Mouse (Mus musculus): ENCODE data around the gene Kiss1r.

Gene Kiss1r

DNA sequence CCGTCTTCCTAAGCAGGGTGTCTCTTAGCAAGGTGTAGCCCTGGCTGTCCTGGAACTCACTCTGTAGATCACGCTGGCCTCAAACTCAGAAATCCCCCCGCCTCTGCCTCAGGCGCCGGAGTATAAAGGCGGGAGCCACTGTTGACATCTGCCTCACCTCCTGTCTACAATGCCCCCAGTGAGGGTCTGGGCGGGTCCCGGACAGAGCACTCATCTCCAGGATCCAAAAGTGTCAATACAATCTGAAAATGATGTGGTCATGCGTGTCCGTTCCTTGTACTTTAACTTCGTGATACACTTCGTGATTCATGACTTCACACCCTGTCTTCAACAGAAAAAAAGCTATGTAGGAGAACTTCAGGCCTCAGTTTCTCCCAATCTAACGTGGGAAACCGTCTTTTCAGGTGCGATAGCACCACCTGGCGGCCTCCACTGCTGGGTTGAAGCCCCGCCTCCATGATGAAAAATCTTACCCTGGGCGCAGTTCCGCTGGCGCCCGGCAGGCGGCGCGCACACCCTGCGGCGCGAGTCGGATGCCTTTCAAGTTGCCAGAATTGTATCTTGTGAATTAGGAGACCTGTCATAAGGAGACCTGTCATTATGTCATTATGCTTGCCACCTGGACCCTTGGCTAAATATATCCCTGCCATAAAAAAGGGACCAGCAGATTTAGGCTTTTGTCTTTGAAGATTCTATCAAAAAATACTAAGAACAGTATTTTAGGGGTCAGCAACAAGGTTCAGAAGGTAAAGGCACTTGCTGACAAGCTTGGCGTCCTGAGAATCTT, 8.4 kb downstream of the Kiss1r start:
- peak; percentile 90 for DNase-seq

DNA sequence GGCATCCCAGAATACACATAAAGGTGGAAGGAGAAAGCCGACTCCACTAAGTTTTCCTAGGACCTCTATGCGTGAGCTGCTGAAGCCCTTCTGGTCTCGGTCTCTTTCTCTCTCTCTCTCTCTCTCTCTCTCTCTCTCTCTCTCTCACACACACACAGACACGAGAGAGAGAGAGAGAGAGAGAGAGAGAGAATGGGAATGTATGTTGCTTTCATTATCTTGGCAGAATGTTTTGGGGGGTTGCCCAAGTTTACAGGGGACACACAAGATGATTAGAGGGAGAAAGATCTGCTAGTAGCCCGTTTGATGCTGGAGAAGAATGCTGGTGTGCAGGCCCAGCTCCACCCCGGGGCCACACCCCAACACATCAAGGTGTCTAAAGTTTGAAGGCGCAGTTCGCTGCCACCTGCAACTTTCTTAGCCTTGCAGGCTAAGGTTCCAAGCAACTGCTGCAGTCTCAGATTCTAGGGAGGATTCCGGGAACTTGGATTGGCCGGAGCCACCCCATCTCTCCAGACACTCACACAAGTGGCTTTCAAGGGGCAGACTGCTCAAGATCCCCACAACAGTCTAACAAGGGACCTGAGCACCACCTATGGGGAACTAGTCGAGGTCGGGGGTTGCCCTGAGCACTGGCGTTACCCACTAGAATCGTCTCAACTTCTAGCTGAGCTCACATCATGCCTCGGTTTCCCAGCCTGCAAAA, 9.2 kb downstream of the Kiss1r start:
- DNase-seq: no peak

DNA sequence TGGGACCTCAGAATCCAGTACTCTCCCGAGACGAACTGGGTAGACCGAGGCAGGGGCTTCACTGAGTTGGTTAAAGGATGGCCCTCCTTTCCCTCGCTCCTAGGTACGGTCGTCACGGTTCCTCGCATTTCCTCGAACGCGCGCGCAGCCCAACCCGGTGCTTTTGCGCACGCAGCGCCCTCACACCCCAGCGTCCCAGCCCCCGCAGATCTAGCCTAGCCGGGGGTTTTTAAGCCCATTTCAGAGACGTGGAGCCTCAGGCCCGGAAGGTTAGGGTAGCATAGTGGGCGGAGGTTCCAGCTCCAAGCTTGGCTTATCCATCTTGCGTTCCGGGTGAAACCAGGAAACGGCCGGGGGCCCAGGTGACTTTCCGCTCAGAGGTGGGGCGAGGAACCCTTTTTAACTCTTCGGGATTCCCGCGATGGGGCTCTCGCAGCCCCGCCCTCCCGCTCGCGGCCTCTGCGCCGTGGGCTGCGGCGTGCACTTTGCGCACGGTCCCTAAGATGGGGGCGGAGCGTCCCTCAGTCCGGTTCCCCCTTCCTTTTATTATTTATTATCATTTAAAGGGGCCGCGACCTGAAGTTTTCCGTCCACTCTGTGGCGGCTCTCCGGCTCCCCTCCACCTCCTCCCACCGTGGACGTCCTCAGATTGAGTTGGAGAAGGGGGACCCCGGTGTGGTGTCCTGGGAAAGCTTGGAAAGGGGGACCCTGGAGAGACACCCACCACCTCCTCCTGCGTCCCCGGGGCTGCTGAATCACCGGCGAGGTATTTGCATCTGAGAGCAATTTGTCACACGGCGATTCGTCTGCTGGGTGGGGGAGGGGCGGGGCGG, 9.9 kb downstream of the Kiss1r start, which contains the start of gene Arid3a:
Arid3a (plus strand) TSS at position 553 of the 833 bp plus-strand sequence.
- peak; percentile 94 for DNase-seq

DNA sequence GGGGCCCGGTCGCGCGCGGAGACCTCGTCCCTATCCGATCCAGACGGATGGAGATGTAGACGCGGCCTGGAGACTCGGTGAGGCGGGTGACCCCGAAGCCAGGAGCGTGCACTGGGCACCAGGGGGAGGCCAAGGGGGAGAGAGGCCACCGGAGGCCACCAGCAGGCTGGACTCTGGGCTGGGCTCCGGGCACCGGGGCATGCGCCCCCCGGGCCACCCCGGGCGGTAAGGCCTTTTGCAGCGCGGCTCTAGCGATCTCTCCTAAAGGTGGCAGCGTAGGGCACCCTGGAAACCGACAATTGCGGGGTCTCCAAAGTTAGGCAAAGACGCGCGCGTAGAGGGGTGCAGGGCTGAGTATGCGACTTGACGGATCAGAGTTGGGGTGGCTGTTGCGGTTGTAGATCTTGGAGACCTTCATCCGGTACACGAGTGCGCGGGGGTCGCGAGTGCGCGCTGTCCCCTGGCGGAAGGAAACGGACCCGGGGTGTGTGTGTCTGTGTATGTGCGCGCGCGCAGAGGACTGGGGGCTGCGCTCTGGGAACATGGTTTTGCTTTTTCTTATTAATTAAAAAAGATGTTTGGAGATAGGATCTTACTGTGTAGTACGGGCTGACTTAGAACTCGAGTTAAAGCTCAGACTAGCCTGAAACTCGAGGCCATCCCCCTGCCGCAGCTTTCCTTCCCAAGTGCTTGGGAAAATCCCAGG, 10.7 kb downstream of the Kiss1r start:
- DNase-seq: peak; percentile 76

DNA sequence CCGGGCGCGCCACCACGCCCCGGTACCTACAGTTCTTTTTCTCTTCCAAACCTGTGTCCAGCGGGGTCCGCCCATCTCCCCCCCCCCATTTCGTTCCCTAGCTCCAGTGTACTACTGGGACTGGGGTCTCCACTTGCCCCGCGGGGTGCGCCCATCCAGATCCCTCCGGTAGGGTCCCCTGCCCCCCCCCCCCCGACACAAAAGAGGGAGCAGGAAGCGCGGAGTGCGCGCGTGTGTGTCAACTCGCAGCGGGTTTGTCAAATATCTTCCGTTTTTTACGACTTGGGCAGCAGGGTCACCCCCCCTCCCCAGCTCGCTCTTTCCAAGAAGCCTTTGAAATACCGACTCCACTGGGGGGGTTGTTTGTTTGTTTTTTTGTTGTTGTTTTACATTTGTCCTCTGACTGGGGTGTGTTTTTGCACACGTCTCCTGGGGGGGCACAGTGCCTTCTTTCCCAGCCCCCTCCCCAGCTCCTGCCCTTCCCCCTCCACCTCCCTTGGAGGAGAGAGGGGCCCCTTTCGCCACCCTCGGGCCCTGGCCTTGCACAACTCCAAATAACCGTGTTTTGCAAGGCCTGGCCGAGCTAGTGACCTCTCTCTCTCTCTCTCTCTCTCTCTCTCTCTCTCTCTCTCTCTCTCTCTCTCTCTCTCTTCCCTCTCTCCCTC, 11.4 kb downstream of the Kiss1r start:
- DNase-seq: peak; percentile 75

DNA sequence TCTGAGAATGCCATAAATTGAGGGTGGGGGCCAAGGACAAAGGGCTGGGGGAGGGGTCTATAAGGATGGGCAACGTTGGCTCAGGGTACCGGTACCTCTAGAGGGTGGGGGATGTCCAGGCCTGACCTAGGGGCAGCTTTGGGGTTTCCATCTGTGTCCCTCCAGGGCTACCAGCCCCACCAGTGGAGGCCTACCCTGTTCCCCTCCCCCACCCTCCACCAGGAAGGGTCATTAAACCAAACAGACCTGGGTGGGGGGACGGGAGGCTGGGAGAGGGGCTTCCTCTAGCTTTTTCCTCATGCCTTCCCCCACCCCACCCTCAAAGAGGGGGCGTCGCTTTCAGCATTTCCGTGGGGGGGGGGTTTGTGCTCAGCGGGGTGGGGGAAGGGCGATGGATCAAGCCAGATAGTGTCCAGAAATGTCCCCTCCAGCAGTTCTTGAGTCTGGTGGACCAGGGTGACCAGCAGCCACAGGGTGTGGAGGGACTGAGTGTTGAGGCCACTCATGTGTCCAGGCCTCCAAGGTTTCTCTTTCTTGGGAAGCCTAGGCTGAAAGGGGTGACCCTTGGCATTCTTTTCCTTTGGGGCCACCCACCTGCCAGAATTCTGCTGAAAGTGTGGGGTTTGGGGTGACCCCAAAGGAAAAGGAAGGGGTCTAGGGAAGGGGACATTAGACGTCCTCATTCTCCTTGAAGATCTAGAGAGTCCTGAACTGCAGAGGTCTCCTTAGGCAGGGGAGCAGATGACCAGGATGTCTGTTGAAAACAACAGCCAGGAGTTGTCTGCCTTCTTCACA, 12.3 kb downstream of the Kiss1r start:
- no peak for DNase-seq

DNA sequence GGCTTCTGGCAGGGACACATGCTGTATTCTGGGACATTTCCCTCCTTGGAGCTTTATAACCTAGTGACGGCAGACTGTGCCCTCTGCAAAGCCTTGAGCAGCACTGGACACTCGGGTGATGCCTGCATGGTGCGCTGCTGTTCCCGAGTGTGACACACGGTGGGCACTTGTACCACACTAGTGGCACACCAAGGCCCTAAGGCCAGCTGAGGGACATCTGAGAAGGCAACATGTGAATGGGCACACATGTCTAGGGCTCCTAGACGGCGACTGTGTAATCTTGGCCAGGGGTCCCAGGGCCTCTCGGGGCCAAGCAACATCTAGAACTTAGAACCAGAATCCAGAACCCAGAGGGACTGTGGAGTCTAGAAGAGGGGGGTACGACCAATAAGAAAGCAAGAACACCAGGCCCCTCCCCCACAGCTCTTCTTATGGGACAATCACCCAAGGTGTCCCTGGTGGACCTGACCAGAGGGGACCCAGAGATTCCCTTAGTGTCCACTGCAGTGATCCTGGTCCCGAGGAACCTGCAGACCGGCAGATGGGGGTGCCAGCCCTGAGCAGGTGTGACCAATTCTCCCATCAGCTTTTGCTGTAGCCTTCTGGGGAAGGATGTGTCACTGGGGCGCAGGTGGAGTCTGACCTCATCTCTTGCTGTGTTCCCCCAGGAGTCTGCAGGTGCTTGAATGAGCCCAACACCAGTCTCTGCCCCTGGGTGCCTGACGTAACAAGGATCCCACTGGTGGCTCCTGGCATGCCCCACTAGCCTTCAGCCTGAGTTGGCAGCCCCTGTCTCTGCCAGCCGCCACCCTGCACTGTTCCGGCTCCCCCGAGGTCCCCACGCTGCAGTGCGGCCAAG, 13.4 kb downstream of the Kiss1r start:
- no peak for DNase-seq

DNA sequence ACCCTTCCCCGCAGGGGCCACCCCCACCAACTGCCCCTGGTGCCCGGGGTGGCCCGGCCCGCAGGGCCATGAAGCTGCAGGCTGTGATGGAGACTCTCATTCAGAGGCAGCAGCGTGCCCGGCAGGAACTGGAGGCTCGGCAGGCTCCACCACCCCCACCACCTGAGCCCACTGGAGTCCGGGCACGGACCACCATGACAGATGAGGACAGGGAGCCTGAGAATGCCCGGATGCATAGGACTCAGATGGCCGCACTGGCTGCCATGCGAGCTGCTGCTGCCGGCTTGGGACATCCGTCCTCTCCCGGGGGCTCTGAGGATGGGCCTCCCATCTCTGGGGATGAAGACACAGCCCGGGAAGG, 14.0 kb downstream of the Kiss1r start:
- DNase-seq: no peak

DNA sequence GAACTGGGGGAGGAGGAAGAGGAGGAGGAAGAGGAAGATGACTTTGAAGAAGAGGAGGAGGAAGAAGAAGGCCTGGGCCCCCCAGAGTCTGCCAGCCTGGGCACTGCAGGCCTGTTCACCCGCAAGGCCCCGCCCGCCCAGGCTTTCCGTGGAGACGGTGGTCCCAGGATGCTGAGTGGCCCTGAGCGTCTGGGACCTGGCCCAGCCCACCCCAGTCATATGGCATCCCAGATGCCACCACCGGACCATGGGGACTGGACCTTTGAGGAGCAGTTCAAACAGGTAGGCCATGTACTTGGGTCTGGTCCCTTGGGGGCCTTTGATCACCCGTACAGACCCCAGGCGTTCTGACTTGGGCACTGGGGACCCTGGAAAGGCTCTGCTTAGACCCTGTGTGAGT, 15.0 kb downstream of the Kiss1r start:
- no peak for DNase-seq

DNA sequence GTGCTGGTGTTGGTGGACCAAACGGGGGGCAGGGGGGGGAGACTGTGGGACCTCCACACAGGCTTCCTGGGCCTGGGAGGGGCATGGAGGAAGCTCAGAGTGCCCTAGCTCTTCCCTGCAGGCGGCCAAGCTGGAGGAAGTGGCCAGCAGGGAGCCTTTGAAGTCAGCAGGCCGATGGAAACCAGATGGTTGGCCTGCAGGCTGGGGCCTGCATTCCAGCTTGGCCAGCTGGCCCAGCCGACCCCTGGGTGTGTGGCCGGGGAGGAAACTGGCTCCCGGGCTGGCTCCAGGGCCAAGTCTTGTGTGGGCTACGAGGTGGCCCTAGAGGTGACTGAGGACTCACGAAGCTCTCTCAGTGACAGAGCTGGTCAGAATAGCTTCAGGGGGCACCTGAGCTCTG, 16.0 kb downstream of the Kiss1r start:
- peak; percentile 89 for DNase-seq

DNA sequence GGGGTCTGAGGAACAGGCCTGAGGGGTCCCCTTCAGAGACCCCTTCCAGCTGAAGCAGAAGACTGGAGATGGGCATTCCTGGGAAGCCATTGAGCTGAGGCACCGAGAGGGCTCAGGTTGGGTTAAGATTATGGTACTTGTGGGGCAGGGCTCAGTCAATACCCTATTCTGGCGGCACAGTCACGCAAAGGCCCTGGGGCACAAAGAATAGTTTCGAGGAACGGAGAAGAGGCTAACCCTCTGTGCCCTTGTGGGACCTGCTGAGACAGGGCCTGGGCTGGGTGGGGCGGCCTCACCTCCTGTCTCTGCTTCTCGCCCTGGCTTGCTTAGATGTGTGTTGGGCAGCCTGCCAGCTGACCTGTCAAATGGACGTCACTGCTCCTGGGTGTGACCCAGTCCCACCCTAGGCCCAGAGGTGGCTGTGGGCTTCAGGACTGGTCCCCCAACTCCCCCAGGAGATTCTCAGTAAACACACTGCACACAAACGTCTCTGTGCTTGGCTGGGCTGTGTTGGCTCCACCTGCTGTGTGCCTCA, 16.4 kb downstream of the Kiss1r start:
- no peak for DNase-seq

DNA sequence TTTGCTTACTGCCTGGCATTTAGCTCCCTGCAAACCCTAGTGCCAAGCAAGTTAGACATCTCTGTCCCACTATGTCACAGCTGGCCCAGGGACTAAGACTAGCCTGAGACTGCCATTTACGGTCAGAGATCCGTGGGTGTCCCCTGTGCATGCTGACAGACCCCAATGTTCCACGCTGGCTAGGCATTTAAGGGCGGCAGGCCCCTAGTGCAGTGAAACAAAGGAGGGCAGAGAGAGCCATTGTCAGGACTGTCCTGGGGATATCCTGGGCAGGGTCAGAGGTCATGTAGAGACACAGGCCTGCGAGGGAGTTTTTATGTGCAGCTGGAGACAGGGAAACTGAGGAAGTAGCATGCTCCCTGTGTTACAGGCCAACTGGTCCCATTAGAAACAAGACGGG, 17.1 kb downstream of the Kiss1r start:
- DNase-seq: no peak

DNA sequence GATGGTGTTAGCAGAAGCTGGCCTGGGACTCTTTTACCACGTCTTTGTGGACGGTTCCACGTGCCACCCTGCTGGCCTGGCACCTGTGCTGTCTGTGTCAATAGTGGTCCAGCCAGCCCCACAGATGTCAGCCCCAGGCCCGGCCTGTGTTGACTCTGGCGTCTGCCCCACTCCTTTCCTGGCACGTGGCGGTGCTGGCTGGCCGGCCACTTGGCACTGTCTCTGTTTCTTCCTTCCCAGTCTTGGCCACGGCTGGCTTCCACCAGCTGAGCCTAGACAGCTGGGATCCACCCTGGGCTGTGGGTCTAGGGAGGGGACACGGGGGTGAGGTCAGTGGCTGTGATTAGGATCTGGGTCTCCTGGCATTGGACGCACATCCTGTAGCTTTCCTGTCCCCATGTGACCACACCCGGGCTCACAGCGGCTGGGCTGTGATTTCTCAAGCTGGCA, 17.5 kb downstream of the Kiss1r start:
- DNase-seq: peak; percentile 97

DNA sequence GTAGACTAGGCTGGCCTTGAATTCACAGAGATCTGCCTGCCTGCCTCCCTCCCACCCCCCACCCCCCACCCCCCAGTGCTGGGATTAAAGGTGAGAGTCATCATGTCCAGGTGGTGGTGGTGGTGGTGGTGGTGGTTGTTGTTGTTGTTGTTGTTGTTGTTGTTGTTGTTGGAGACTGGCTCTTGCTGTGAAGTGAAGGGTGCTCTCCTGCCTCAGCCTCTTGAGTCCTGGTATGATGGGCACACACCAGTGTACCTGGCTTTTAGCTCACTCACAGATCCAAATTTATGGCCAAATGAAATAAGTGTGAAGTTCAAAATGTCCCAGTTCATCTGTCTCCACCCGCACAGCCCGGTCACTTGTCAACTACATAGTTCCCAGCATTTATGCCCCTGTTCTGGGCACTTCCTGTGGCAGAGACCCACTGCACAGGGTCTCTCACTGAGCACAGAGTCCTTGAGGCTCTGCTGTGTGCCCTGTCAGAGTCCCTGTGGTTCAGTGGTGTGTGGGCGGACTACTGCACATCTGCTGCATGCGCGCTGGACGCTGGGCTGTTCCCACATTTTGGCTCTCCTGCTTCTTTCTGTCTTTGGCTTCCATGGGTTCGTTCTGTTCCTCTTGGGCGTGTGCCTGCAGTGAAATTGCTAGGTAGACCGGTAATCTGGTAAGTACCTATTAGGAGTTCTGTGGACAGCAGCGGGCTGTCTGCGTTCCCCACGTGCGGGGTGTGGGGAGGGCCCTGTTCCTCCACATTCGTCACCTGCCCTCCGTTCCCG, 18.2 kb downstream of the Kiss1r start:
- DNase-seq: no peak

DNA sequence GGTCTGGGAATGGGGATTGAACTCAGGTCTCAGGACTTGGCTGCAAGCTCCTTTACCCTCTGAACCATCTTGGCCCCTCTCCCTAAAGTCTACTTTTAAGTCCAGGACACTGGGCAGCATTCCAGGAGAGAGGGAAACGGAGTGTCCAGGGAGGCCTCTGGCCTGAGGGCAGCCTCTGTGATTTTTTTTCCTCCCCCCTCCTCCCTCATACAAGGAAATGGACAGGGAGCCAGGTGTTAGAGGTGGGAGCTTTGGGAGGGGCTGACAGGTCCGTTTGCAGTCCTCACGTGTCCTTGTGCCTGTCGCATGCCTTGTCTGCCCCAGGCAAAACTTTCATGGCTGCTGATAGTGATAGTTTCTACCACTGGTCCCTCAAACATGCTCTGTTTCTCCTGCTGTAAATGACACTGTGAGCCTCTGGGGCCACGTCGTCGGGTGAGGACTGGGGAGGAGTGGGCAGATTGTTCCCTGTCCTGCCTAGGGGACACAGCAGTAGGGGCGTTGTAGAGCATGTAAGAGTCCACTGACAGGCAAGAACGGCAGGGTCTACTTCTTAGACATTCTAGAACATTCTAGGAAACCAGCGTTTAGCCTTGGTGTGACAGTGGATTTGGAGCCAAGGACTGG, 19.6 kb downstream of the Kiss1r start:
- DNase-seq: peak; percentile 62

DNA sequence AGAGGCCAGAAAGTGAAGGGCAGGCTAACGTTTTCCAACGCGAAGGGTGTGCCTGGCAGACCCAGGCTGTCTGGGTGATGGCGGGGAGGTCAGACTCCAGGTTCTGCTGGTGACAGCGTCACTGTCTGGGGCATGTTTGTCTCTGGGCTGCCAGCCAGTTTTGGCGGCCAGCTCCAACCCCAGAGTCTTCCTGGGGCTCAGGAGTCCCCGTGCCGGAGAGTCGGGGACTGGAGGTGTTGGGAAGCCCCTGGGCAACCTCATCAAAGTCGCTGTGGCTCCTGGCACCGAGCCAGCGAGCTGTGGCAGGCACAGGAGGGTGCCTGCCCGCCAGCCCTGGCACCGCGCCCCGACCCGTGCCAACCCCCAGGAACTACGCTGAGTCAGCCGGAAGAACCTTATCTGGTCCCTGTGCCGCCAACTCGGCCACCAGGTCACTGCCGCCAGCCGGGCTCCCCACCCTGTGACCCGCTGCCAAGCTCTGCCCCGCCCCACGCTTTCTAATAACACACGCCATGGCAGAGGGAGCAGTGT, 20.2 kb downstream of the Kiss1r start:
- DNase-seq: peak; percentile 94

DNA sequence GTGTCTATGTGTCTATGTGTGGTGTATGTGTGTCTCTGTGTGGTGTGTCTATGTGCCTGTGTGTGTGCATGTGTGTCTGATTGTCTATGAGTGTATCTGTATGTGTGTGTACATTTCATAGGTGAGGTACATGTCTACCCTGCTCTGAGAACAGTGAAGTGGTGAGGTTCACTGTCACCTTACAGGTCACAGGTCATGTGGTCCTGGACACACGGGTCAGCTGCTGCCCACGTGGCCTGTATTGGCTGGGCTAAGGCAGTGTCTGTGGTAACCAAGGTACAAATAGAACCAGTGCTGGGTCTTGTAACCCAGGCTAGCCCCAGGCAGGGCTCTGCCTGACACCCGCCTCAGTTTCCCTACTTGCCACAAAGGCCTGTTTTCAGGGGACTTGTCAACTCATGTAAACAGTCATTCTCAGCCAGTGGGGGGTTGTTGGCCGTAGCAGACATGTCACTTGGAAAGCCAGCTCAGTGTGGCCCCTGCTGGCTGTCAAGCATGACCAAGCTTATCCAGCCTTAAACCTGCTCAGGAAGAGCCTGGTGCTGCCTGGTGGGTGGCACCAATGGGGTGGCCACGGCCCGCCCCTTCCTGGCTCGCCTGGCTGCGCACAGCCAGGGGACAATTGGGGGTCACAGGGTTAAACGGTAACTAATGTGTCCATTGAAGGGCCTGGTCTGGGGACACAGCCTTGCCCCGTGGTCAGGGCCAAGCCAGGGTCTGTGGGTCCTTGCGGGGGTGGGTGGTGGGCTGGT, 21.2 kb downstream of the Kiss1r start:
- DNase-seq: no peak

DNA sequence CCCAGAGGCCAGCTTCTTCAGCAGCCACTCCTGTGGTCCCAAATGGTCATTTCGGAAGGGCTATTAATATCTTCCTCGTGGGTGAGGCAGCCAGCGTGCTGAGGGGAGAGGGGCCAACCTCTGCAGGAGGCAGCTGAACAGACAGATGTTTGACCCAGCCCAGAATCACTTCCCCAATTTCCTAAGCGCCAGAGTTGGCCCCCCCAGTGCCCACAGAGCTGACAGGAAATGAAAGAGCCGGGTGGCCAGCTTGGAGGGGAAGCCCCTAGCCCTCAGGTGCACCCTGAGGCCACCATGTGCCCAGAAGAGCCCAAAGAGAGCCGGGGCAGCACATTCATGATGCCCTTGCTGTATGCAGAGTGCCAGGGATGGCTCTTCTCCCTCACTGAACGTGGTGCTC, 24.0 kb downstream of the Kiss1r start:
- DNase-seq: no peak

All from lung, postnatal 10 days (tissue).